Mouse (Mus musculus): ENCODE measurements around the gene Mylk3. TPM values are rescaled to one million over a fixed set of nuclear protein-coding genes. Genes with fewer than 3 reads are reported as not detected.

The Mylk3 gene
- total RNA-seq, 2 experiments from 2014 or later = 1.6 to 2.0 TPM

- no peak for DNase-seq
Measured at GRCm38 (mm10) chr8:85380824-85381209, 5.3 kb downstream of the Mylk3 start.

- DNase-seq = no peak
Measured at GRCm38 (mm10) chr8:85380123-85380823, 5.9 kb downstream of the Mylk3 start.

DNA sequence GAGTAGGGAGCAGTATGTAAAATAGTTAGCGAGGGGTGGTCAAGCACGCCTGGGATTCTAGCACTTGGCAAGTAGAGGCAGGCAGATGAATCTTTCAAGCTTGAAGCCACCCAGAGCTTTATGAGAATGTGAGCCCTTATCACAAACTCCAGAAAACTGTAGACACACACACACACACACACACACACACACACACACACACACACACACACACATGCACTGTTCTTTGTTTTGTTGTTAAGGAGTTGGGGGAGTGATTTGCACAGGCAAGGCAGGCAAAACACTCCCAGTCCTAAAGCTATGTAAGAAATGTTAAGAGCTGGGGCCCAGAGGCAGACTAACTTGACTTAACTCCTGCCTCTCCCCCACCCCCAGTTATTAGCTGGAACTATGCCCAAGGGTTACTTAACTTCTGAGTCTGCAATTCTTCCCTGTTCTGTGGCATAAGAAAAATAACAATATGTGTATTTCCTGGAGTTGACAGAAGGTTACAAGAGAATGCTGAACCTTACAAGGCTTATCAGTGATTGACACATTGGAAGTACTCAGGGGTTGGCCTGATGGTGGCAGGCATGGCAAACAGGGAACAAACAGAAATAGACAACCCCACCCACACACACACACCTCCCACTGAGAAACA lies 6.9 kb downstream of the Mylk3 start:
- DNase-seq = no peak

DNA sequence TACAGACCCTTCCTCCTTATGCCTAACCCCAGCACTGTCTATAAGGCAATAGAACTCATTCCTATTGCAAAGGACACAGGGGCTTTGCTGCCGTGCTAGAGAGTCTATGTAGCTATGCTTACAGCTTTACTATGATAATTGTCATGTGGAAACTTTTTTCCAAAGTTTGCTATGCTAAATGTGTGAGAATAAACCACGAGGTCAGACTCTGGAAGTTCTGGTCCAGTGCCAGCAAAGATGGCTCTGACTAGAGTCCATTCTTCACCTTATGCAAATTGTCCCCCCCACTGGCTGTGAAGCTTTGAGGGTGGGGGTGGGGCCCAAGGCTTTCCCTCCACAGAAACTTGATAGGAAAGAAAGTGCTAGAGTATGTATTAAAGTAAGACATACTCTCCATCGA lies 9.6 kb downstream of the Mylk3 start:
- no peak for DNase-seq

- DNase-seq = no peak
Measured at GRCm38 (mm10) chr8:85374286-85374685, 11.9 kb downstream of the Mylk3 start.

GRCm38 (mm10) chr8:85373435-85374039 lies 12.6 kb downstream of the Mylk3 start:
- DNase-seq = no peak

DNA sequence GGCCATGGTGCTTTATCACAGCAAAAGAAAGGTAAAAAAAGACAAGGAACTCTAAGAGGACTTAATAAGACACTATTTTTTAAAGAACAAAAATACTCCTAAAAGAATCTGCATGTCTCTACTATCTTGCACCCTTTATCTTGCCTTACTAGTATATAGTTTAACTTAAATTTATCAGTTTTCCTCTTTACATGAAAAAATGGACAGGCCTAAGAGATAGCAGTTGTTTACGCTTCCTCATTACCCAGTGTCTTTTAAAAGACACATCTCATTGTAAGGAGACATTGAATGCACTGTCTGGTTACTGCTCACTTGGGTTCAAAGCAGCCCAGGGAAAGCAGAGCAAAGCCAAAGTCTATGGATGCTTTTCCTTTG lies 13.7 kb downstream of the Mylk3 start:
- DNase-seq = no peak

- DNase-seq = peak in 1 of 2 experiments; percentile 23
Measured at GRCm38 (mm10) chr8:85371736-85372464, 14.2 kb downstream of the Mylk3 start.

DNA sequence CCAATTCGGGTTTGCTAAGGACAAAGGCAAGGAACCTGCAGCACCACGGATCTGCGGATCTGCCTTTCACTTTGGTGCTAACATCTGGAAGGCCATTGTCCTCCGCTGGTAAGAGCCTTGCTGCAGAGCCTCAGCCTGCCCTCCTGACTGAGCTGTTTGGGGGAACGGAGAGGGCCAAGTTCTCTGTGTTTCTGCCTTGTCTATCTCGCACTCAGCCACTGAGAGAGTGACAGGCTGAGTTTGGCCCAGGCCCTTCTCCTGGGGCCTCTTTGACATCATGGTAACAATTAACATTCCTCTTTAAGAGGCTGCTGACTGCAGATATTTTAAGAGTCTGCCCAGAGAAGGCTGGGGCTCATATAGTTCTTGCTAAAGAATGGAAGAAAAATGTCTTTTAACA lies 21.0 kb downstream of the Mylk3 start:
- DNase-seq = no peak

GRCm38 (mm10) chr8:85364628-85365027 lies 21.5 kb downstream of the Mylk3 start:
- DNase-seq = no peak

- no peak for DNase-seq
Measured at GRCm38 (mm10) chr8:85363406-85363805, 22.7 kb downstream of the Mylk3 start.

- DNase-seq = no peak
Measured at GRCm38 (mm10) chr8:85362211-85362610, 23.9 kb downstream of the Mylk3 start.

- no peak for DNase-seq
Measured at GRCm38 (mm10) chr8:85353287-85353686, 32.9 kb downstream of the Mylk3 start.

GRCm38 (mm10) chr8:85339871-85340573 lies 46.1 kb downstream of the Mylk3 start:
- DNase-seq = no peak

DNA sequence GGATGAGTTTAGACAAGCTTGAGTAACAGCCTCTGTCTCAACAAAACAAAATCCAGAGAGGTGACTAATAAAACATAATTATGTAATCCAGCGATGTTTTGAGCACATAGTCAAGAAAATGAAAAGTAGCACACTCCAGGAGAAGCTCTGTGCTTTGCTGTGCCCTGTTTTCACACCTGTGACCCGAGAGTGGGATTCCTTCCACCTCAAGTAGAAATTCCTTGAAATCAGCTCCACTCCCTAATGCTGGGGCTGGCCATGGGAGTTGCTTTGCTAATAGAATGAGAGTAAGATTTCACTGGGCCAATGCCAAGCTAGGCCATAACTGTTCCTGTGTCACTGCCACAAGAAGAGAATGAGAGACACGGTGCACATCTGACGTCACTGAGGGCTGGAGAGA lies 48.5 kb downstream of the Mylk3 start:
- DNase-seq = no peak

GRCm38 (mm10) chr8:85336211-85336933 lies 49.8 kb downstream of the Mylk3 start:
- no peak for DNase-seq

GRCm38 (mm10) chr8:85335105-85335504 lies 51.0 kb downstream of the Mylk3 start:
- DNase-seq = no peak

DNA sequence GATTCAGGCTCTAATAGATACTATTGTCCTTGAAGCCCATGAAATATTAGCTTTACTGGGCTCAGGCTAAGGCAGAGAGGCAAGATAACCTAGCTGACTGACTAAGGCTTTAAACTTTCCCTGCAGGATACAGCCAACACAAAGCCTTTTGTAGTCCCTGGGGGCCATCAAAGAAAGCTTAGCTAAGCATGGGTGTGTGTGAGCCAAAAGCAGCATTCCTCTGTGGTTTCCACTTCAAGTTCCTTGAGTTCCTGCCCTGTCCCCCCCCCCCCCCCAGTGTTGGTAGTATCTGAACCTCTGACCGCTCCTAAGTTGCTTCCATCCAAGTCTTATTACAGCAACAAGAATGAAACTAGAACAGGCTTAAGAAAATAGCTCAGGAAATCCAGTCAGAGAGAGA lies 56.6 kb downstream of the Mylk3 start:
- no peak for DNase-seq

- DNase-seq = no peak
Measured at GRCm38 (mm10) chr8:85327036-85327435, 59.1 kb downstream of the Mylk3 start.

GRCm38 (mm10) chr8:85323084-85323483 lies 63.1 kb downstream of the Mylk3 start:
- DNase-seq = no peak

DNA sequence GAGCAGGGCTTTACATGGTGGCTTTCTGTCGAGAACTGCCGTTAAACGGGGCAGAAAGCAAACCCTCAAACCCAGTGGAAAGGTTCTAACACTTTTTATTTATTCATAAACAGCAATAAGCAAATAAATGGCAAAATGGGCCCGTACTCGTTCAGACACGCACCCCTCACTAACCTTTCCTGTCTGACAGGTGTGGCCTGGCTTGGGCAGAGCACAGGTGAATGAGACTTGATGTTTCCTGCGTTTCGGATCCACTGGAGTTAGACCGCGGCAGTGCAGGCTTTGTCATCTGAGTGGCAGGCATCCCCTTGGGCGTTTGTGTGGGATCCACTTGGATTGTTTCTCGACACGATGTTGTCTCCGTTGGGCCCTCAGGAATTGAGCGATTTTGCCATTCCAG lies 64.2 kb downstream of the Mylk3 start:
- no peak for DNase-seq

DNA sequence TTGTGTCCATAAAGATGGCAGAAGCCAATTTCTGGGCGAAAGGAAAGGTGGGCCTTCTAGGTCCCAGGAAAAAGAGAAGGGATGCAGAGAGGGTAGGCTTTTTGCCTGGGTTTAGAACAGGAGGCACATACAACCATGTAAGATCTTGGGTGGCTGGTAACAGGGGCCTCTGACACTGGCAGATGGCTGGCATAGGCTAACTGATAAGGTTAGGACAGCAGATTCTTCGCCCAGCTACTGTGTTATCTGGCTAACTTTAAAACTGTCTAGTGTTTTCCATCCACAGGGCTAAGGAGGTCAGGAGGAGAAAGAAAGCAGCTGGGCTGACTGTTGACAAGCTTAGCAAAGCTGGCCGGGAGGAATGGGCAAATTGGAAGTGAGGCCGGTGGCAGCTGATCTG lies 67.6 kb downstream of the Mylk3 start:
- no peak for DNase-seq

All from layer of hippocampus, postnatal 36 days (tissue).